Mouse (Mus musculus): Measurements from ENCODE around the gene Slc7a7. TPM values are rescaled to one million over a fixed set of nuclear protein-coding genes. Genes with fewer than 3 reads are reported as not detected.

The Slc7a7 gene
- polyA plus RNA-seq, 1 experiment from 2014 or later: 11.4 TPM

GRCm38 (mm10) chr14:54398921-54399382, 18.6 kb downstream of the Slc7a7 start:
- Histone ChIP-seq H3K36me3 (peaks cover 10% of the 10 kb centered on the region; the same call in 1 of the 2 replicates), H3K4me2 (peak overlapping the region; percentile 9; the same call in 1 of the 2 replicates), H3K4me1 (peaks cover 31% of the 10 kb centered on the region), H3K9ac (no peak overlapping the region), H3K9me3 (replicated peaks) (no peaks in the 10 kb centered on the region), H3K27ac (peak overlapping the region; percentile 66), H3K4me3 (replicated peaks) (no peak overlapping the region), H3K27me3 (no peaks in the 10 kb centered on the region)
- ATAC-seq (replicated peaks; ENCODE audit: low FRiP score): peak; percentile 84
- 12% methylated on average over 8 of the region's 8 CpGs for WGBS

- Histone ChIP-seq H3K9ac (no peak overlapping the region), H3K27me3 (no peaks in the 10 kb centered on the region), H3K4me1 (peaks cover 31% of the 10 kb centered on the region), H3K4me3 (replicated peaks) (no peak overlapping the region), H3K9me3 (replicated peaks) (no peaks in the 10 kb centered on the region), H3K4me2 (peak overlapping the region; percentile 9; the same call in 1 of the 2 replicates), H3K36me3 (peaks cover 10% of the 10 kb centered on the region; the same call in 1 of the 2 replicates), H3K27ac (peak overlapping the region; percentile 66)
- peak; percentile 48 for ATAC-seq (replicated peaks; ENCODE audit: low FRiP score)
- WGBS: 17% methylated on average over 7 of the region's 7 CpGs
Observed at GRCm38 (mm10) chr14:54398528-54398916, 19.1 kb downstream of the Slc7a7 start.

- Histone ChIP-seq H3K4me2 (no peak overlapping the region), H3K9me3 (replicated peaks) (no peaks in the 10 kb centered on the region), H3K27ac (peak overlapping the region; percentile 66), H3K36me3 (peaks cover 8% of the 10 kb centered on the region; the same call in 1 of the 2 replicates), H3K9ac (no peak overlapping the region), H3K4me3 (replicated peaks) (no peak overlapping the region), H3K27me3 (no peaks in the 10 kb centered on the region), H3K4me1 (peaks cover 31% of the 10 kb centered on the region)
- ATAC-seq (replicated peaks; ENCODE audit: low FRiP score): no peak
- 54% methylated on average over 7 of the region's 7 CpGs for WGBS
Observed at GRCm38 (mm10) chr14:54397872-54398527, 19.6 kb downstream of the Slc7a7 start.

- 74% methylated on average over 7 of the region's 7 CpGs for WGBS
- no peak for ATAC-seq (replicated peaks; ENCODE audit: low FRiP score)
- Histone ChIP-seq H3K27me3 (no peaks in the 10 kb centered on the region), H3K27ac (no peak overlapping the region), H3K4me1 (peaks cover 28% of the 10 kb centered on the region), H3K36me3 (peaks cover 6% of the 10 kb centered on the region; the same call in 1 of the 2 replicates), H3K4me3 (replicated peaks) (no peak overlapping the region), H3K9me3 (replicated peaks) (no peaks in the 10 kb centered on the region), H3K4me2 (no peak overlapping the region), H3K9ac (no peak overlapping the region)
Observed at GRCm38 (mm10) chr14:54396685-54397084, 20.9 kb downstream of the Slc7a7 start.

- Histone ChIP-seq H3K27me3 (no peaks in the 10 kb centered on the region), H3K27ac (no peak overlapping the region), H3K4me3 (replicated peaks) (no peak overlapping the region), H3K9me3 (replicated peaks) (no peaks in the 10 kb centered on the region), H3K36me3 (peaks cover 6% of the 10 kb centered on the region; the same call in 1 of the 2 replicates), H3K4me2 (no peak overlapping the region), H3K9ac (no peak overlapping the region), H3K4me1 (peaks cover 21% of the 10 kb centered on the region)
- ATAC-seq (replicated peaks; ENCODE audit: low FRiP score): no peak
Observed at GRCm38 (mm10) chr14:54394309-54394708, 23.3 kb downstream of the Slc7a7 start.

- Histone ChIP-seq H3K4me2 (no peak overlapping the region), H3K27me3 (no peaks in the 10 kb centered on the region), H3K27ac (no peak overlapping the region), H3K9ac (no peak overlapping the region), H3K4me3 (replicated peaks) (no peak overlapping the region), H3K9me3 (replicated peaks) (no peaks in the 10 kb centered on the region), H3K4me1 (peaks cover 16% of the 10 kb centered on the region), H3K36me3 (peaks cover 6% of the 10 kb centered on the region; the same call in 1 of the 2 replicates)
- 66% methylated on average over 3 of the region's 3 CpGs for WGBS
- ATAC-seq (replicated peaks; ENCODE audit: low FRiP score): no peak
Observed at GRCm38 (mm10) chr14:54393794-54394193, 23.8 kb downstream of the Slc7a7 start.

GRCm38 (mm10) chr14:54390843-54391242, 26.7 kb downstream of the Slc7a7 start:
- no peak overlapping the region for H3K4me3 ChIP-seq (replicated peaks)
- no peak overlapping the region for H3K9ac ChIP-seq
- no peak overlapping the region for H3K27ac ChIP-seq
- peaks cover 6% of the 10 kb centered on the region; the same call in 1 of the 2 replicates for H3K36me3 ChIP-seq
- ATAC-seq (replicated peaks; ENCODE audit: low FRiP score): no peak
- H3K9me3 ChIP-seq (replicated peaks): no peaks in the 10 kb centered on the region
- 43% methylated on average over 6 of the region's 6 CpGs for WGBS
- H3K27me3 ChIP-seq: no peaks in the 10 kb centered on the region
- H3K4me1 ChIP-seq: peaks cover 26% of the 10 kb centered on the region
- H3K4me2 ChIP-seq: no peak overlapping the region

GRCm38 (mm10) chr14:54387546-54387945, 30.0 kb downstream of the Slc7a7 start:
- Histone ChIP-seq H3K4me2 (no peak overlapping the region), H3K4me3 (replicated peaks) (no peak overlapping the region), H3K9ac (no peak overlapping the region), H3K4me1 (peaks cover 44% of the 10 kb centered on the region), H3K27me3 (no peaks in the 10 kb centered on the region), H3K27ac (peak overlapping the region; percentile 57), H3K9me3 (replicated peaks) (no peaks in the 10 kb centered on the region), H3K36me3 (no peaks in the 10 kb centered on the region)
- peak; percentile 55 for ATAC-seq (replicated peaks; ENCODE audit: low FRiP score)
- WGBS: 36% methylated on average over 6 of the region's 6 CpGs

- Histone ChIP-seq H3K9me3 (replicated peaks) (no peaks in the 10 kb centered on the region), H3K36me3 (no peaks in the 10 kb centered on the region), H3K9ac (no peak overlapping the region), H3K27ac (peak overlapping the region; percentile 52), H3K4me1 (peaks cover 57% of the 10 kb centered on the region), H3K4me3 (replicated peaks) (no peak overlapping the region), H3K4me2 (no peak overlapping the region), H3K27me3 (no peaks in the 10 kb centered on the region)
- ATAC-seq (replicated peaks; ENCODE audit: low FRiP score): peak; percentile 23; the same call in 1 of the 2 replicates
- WGBS: 53% methylated on average over 7 of the region's 7 CpGs
Observed at GRCm38 (mm10) chr14:54385968-54386618, 31.5 kb downstream of the Slc7a7 start.

- no peak overlapping the region for H3K4me3 ChIP-seq (replicated peaks)
- H3K27ac ChIP-seq: no peak overlapping the region
- no peaks in the 10 kb centered on the region for H3K36me3 ChIP-seq
- H3K4me1 ChIP-seq: peaks cover 68% of the 10 kb centered on the region
- H3K4me2 ChIP-seq: no peak overlapping the region
- WGBS: 94% methylated on average over 8 of the region's 8 CpGs
- no peaks in the 10 kb centered on the region for H3K9me3 ChIP-seq (replicated peaks)
- H3K27me3 ChIP-seq: no peaks in the 10 kb centered on the region
- H3K9ac ChIP-seq: no peak overlapping the region
- ATAC-seq (replicated peaks; ENCODE audit: low FRiP score): no peak
Observed at GRCm38 (mm10) chr14:54384396-54384795, 33.2 kb downstream of the Slc7a7 start.

- Histone ChIP-seq H3K4me3 (replicated peaks) (no peak overlapping the region), H3K4me2 (no peak overlapping the region), H3K4me1 (peaks cover 67% of the 10 kb centered on the region), H3K27me3 (no peaks in the 10 kb centered on the region), H3K27ac (peak overlapping the region; percentile 51), H3K36me3 (no peaks in the 10 kb centered on the region), H3K9ac (no peak overlapping the region), H3K9me3 (replicated peaks) (no peaks in the 10 kb centered on the region)
- WGBS: 24% methylated on average over 4 of the region's 4 CpGs
- 0 out of 2 replicates have a peak, but pooled peaks have one; percentile 33 for ATAC-seq (replicated peaks; ENCODE audit: low FRiP score)
Observed at GRCm38 (mm10) chr14:54383355-54383771, 34.2 kb downstream of the Slc7a7 start.

GRCm38 (mm10) chr14:54382641-54383040, 34.9 kb downstream of the Slc7a7 start:
- H3K27me3 ChIP-seq: no peaks in the 10 kb centered on the region
- H3K36me3 ChIP-seq: no peaks in the 10 kb centered on the region
- H3K4me2 ChIP-seq: no peak overlapping the region
- 60% methylated on average over 9 of the region's 9 CpGs for WGBS
- no peaks in the 10 kb centered on the region for H3K9me3 ChIP-seq (replicated peaks)
- no peak overlapping the region for H3K4me3 ChIP-seq (replicated peaks)
- H3K4me1 ChIP-seq: peaks cover 65% of the 10 kb centered on the region
- peak overlapping the region; percentile 2; the same call in 1 of the 2 replicates for H3K27ac ChIP-seq
- ATAC-seq (replicated peaks; ENCODE audit: low FRiP score): no peak
- H3K9ac ChIP-seq: no peak overlapping the region
